Mouse (Mus musculus): Measurements from ENCODE around the gene D8Ertd738e.

- TF ChIP-seq GATA1 (IDR thresholded peaks at IDR 0.05; ENCODE audit: borderline replicate concordance, low read length), result no peak
- no peak for TF ChIP-seq FLI1 (IDR thresholded peaks at IDR 0.05; ENCODE audit: low read length)
These were observed 51.4 kb downstream of the D8Ertd738e start for GRCm38 (mm10) chr8:84197922-84198774.

All from megakaryocyte, embryonic 14.5 days (primary cell).